Mouse (Mus musculus) layer of hippocampus, postnatal 10 days (tissue): ENCODE results near the gene Foxk1. TPM values are rescaled to one million over a fixed set of nuclear protein-coding genes. Genes with fewer than 3 reads are reported as not detected.
A peak's percentile ranks its signal among the peaks of the same experiment; 100 is the strongest.

ENCODE experiments used
- DNase-seq, 2 experiments: peaks; one replicate each; pipeline ENCODE4 v3.0.0; 2021; ENCODE audit warnings: low spot score in 2 of 2
- long read RNA-seq: library from polyadenylated mRNA; stranded (forward); transcript quantifications from one replicate; pipeline ENCODE4 v2.0.0, GENCODE M21; 2023
- total RNA-seq, 2 experiments: library from RNA; stranded (reverse); gene quantifications; 2 replicates each; pipeline ENCODE4 v1.2.3; 2021

Gene Foxk1
- 10 to 100 TPM; 33.9 to 37.9 TPM for total RNA-seq
- long read RNA-seq, full-length matches to known transcripts: 2 of 13 reads
- long read RNA-seq, partial matches to known transcripts: 2 of 13 reads
- long read RNA-seq, other reads (novel, unspliced or antisense): 9 of 13 reads

- peak; percentile 99 for DNase-seq
Measured at GRCm38 (mm10) chr5:142400981-142401640, at the start of gene Foxk1. Gene Foxk1, plus strand, starts transcription at chr5:142401497.

GRCm38 (mm10) chr5:142352336-142352892 lies 48.9 kb upstream of the Foxk1 start:
- DNase-seq: no peak

DNA sequence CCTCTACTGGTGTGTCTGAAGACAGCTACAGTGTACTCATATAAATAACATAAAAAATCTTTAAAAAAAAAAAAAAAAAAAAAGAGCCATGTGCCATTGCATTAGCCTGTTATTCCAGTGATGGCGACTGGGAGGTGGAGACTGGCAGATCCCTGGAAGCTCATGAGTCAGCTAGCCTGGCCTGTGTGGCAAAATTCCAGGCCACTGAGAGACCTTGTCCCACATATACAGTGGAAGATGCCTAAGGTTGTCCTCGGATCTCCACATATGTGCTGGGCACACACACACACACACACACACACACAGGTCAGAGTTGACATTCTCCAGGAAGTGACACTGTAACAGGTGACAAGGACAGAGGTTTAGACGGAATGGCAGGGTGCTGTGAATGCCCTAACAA lies 46.2 kb upstream of the Foxk1 start:
- DNase-seq: no peak

GRCm38 (mm10) chr5:142361166-142361565 lies 40.1 kb upstream of the Foxk1 start:
- DNase-seq: no peak

DNA sequence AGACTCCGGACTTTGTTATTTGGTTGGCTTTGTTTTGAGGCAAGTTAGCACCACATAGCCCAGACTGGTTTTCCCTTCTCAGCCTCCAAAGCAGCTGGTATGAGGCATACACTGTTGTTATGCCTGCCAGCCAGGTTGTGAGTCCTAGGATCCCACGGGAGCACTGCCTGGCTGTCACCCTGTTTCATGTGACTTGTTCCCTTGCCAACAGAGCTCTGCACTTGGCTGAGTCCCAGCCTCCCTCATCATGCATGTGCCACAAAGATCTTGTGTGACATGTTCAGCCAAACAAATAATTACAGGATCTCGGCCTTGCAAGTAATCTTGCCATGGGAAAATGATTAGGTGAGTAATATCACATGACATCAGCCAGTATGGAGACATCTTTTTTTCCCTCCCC lies 38.4 kb upstream of the Foxk1 start:
- DNase-seq: peak; percentile 46 to 52

GRCm38 (mm10) chr5:142364095-142364494 lies 37.2 kb upstream of the Foxk1 start:
- no peak for DNase-seq

GRCm38 (mm10) chr5:142367085-142368081 lies 33.9 kb upstream of the Foxk1 start:
- DNase-seq: peak; percentile 100

- no peak for DNase-seq
Measured at GRCm38 (mm10) chr5:142368122-142368521, 33.2 kb upstream of the Foxk1 start.

DNA sequence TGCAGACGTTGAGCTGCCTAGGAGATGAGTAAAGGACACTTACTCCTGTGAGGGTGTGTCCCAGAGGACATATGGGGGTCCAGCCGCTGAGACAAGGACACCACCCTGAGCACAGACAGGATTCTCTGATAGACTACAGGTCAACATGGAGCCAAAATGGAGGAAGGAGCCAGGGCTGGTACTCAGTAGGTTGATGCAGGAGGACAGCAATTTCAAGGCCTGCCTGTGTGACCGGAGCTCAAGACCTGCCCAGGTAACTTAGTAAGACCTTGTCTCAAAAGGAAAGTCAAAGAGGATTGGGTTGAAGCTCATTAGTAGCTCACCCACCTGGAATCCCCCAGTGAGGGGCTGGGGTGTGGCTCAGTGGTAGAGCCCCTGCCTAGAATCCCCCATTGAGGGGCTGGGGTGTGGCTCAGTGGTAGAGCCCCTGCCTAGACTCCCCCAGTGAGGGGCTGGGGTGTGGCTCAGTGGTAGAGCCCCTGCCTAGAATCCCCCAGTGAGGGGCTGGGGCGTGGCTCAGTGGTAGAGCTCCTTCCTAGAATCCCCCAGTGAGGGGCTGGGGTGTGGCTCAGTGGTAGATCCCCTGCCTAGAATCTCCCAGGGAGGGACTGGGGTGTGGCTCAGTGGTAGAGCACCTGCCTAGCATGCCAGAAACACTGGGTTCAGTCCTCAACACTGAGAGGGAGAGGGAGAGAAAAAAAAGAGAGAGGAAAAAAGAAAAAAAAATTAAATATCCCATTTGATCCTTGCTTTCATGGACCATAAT lies 30.7 kb upstream of the Foxk1 start:
- DNase-seq: no peak

DNA sequence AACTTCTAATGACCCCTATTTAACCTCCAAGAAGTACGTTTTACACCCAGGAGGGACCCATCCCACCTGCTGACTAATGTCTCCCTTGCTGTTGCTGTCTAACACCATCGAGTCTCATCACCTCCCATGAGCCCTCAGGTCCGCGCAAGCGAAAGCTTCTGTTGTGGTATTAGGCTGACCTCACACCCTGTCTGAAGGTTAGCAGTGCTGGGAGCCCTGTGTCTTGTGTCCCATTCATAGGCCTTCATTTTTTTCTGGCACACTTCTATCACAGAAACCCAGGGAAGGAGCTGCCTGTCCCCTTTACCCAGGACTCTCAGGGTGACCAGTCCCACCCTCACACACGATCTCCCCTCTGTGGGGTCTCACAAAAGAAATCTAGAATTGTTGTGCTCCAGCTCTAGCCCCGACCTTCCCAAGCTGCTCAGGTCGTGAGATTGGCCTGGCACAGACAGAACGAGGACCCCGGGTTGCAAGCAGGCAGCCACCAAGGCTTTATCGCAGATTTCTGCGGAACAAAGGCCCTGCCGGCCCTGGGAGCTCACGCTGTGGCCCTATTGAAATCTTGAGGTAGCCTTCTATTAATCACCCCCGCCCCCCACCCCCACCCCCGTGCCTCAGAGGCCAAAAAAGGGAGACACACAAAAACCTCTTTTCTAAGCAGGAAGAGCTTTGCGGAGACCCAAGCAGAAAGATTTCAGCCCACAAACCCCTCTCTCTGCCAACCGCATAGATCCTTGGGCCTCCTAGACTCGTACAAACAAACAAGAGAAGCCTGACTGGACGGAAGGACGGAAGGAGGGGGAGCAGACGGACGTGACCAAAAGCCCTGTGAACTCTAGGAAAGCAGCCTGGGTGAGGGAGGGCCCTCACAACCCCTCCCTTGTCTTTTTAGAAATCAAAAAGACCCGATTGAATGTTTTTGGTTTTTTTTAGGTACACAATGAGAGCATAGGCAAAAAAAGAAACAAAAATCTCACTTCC lies 29.8 kb upstream of the Foxk1 start:
- no peak for DNase-seq

DNA sequence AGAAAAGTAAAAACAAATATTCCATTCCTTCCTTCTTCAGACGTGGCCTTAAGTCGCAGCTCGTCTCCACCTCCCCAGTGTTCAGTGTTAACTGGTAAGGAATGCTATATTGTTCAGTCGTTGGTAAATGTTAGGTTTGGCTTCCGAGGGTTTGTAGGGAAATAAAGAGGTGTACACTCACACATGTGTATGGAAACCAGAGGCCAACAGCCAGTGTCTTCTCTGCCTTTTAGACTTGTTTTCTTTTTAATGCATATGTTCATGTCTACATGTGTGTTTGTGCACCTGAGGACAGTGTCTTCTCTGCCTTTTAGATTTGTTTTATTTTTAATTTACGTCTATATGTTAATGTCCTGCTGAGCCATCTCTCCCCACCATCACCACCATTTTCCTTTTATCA lies 29.1 kb upstream of the Foxk1 start:
- no peak for DNase-seq

DNA sequence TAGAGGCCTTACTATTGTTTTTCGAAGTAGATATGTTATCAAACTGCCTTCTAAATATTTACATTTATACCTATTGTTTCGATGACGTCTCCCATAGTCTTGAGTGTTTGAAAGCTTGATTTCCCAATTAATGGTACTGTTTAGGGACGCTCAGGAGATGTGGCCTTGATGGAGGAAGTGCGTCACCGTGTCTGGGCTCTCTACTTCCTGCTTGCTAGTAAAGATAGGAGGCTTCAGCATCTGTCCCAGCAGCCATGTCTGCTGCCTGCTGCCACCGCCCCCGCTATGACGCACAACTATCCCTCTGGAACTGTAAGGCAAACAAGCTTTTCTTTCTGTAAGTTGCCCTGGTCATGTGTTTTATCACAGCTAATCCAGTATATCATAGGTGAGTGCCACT lies 27.0 kb upstream of the Foxk1 start:
- no peak for DNase-seq

GRCm38 (mm10) chr5:142375641-142376040 lies 25.7 kb upstream of the Foxk1 start:
- no peak for DNase-seq

- no peak for DNase-seq
Measured at GRCm38 (mm10) chr5:142376071-142376470, 25.2 kb upstream of the Foxk1 start.

DNA sequence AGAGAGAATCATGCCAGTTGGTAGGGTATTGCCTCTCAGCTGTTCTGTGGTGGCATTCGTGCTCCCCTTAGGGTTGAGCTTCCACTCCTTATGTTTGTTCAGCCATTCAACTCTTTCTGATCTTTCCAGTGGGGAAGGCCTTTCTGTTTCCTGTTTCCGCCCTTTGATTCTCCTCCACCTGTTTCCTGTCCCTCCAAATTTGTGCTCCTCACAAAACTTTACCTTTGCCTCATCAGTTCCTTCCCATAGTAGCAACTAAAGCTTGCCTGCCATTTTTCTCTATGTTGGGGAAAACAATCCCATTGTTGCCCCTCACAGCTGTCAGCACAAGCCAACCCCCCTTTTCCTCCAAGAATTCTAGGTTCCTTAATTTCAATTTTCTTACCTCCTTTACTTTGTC lies 23.2 kb upstream of the Foxk1 start:
- no peak for DNase-seq

DNA sequence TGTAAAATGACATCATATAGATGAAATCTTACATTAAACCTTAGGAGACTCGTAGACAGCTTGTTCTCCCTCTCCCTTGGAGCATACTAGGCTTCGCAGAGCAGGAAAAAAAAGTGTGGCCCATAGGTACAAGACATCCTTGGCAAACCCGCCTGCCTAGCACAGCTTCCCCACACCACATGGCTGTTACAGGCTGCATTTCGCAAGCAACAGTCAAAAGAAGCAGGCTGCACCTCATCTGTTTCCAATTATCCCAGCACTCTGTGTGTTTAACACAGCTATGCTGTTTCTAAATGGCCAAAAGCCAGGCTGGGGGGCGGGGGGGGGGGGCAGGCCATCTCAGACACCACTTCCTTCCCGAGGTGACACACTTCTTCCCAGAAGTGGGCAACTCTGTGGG lies 20.8 kb upstream of the Foxk1 start:
- no peak for DNase-seq

GRCm38 (mm10) chr5:142384911-142385660 lies 16.2 kb upstream of the Foxk1 start:
- peak in 1 of 2 experiments; percentile 30 for DNase-seq

GRCm38 (mm10) chr5:142386329-142386728 lies 15.0 kb upstream of the Foxk1 start:
- no peak for DNase-seq
